Mouse (Mus musculus): Measurements from ENCODE around the gene Tmem165.

The Tmem165 gene

GRCm38 (mm10) chr5:76171039-76171438 lies 12.6 kb upstream of the Tmem165 start:
- no peak for DNase-seq (ENCODE audit: low spot score in 2 of 2)

GRCm38 (mm10) chr5:76175051-76175450 lies 8.6 kb upstream of the Tmem165 start:
- DNase-seq (ENCODE audit: low spot score in 2 of 2) = no peak

- DNase-seq (ENCODE audit: low spot score in 2 of 2) = no peak
These were observed 7.3 kb upstream of the Tmem165 start for GRCm38 (mm10) chr5:76176411-76176810.

- DNase-seq (ENCODE audit: low spot score in 2 of 2) = no peak
These were observed 6.8 kb upstream of the Tmem165 start for GRCm38 (mm10) chr5:76176841-76177240.

GRCm38 (mm10) chr5:76177664-76178063 lies 6.0 kb upstream of the Tmem165 start:
- no peak for DNase-seq (ENCODE audit: low spot score in 2 of 2)

GRCm38 (mm10) chr5:76179171-76179570 lies 4.5 kb upstream of the Tmem165 start:
- no peak for DNase-seq (ENCODE audit: low spot score in 2 of 2)

GRCm38 (mm10) chr5:76179791-76180190 lies 3.9 kb upstream of the Tmem165 start:
- DNase-seq (ENCODE audit: low spot score in 2 of 2) = no peak

GRCm38 (mm10) chr5:76182326-76182725 lies 1.4 kb upstream of the Tmem165 start:
- no peak for DNase-seq (ENCODE audit: low spot score in 2 of 2)

- DNase-seq (ENCODE audit: low spot score in 2 of 2) = no peak
These were observed 484 bp upstream of the Tmem165 start for GRCm38 (mm10) chr5:76183043-76183749.

GRCm38 (mm10) chr5:76184286-76185080 lies 803 bp downstream of the Tmem165 start:
- peak; percentile 66 to 85 for DNase-seq (ENCODE audit: low spot score in 2 of 2)

- no peak for DNase-seq (ENCODE audit: low spot score in 2 of 2)
These were observed 4.2 kb downstream of the Tmem165 start for GRCm38 (mm10) chr5:76187885-76188284.

GRCm38 (mm10) chr5:76190609-76191008 lies 6.9 kb downstream of the Tmem165 start:
- DNase-seq (ENCODE audit: low spot score in 2 of 2) = no peak

- DNase-seq (ENCODE audit: low spot score in 2 of 2) = no peak
These were observed 9.4 kb downstream of the Tmem165 start for GRCm38 (mm10) chr5:76193075-76193474.

- no peak for DNase-seq (ENCODE audit: low spot score in 2 of 2)
These were observed 10.8 kb downstream of the Tmem165 start for GRCm38 (mm10) chr5:76194377-76194945.

- no peak for DNase-seq (ENCODE audit: low spot score in 2 of 2)
These were observed 15.7 kb downstream of the Tmem165 start for GRCm38 (mm10) chr5:76199346-76199745.

GRCm38 (mm10) chr5:76203171-76203570 lies 19.5 kb downstream of the Tmem165 start:
- DNase-seq (ENCODE audit: low spot score in 2 of 2) = no peak

GRCm38 (mm10) chr5:76205886-76206285 lies 22.2 kb downstream of the Tmem165 start:
- no peak for DNase-seq (ENCODE audit: low spot score in 2 of 2)

GRCm38 (mm10) chr5:76208066-76208465 lies 24.4 kb downstream of the Tmem165 start:
- DNase-seq (ENCODE audit: low spot score in 2 of 2) = no peak

GRCm38 (mm10) chr5:76216691-76217090 lies 33.0 kb downstream of the Tmem165 start:
- DNase-seq (ENCODE audit: low spot score in 2 of 2) = no peak

- no peak for DNase-seq (ENCODE audit: low spot score in 2 of 2)
These were observed 47.6 kb downstream of the Tmem165 start for GRCm38 (mm10) chr5:76231171-76231855.

GRCm38 (mm10) chr5:76243274-76243673 lies 59.6 kb downstream of the Tmem165 start:
- DNase-seq (ENCODE audit: low spot score in 2 of 2) = no peak

- DNase-seq (ENCODE audit: low spot score in 2 of 2) = no peak
These were observed 60.2 kb downstream of the Tmem165 start for GRCm38 (mm10) chr5:76243929-76244328.

All from spleen, postnatal 4 days (tissue).